Mouse (Mus musculus) lung, embryonic 16.5 days (tissue): ENCODE measurements at regions not wholly inside any gene's neighbourhood (a gene's known extent, or its start where the extent isn't known, plus 50 kb on each side); places are given as distances from the start of the nearest gene placed in this dataset.

Experiments
- ATAC-seq: fragments of 200-750 bp; cut with Nextera tagmentation; 2 replicates; pipeline ENCODE4 v1.8.0; 2017; ENCODE audit warnings: low read depth, mild to moderate bottlenecking, moderate library complexity
- H3K27ac ChIP-seq: fragments of 300-500 bp; sonication (generic); 2 replicates; pipeline ENCODE4 v1.5.1; 2014; ENCODE audit warnings: mild to moderate bottlenecking, control low read depth, low read length
- H3K27me3 ChIP-seq: fragments of 300-500 bp; sonication (generic); 2 replicates; pipeline ENCODE4 v1.6.1; 2014; ENCODE audit warnings: low read depth, low read length, mixed read lengths; ENCODE audit not compliant: control insufficient read depth, insufficient read depth
- H3K36me3 ChIP-seq: fragments of 300-500 bp; sonication (generic); 2 replicates; pipeline ENCODE4 v1.6.1; 2014; ENCODE audit warnings: low read length; ENCODE audit not compliant: control insufficient read depth, insufficient read depth
- H3K4me1 ChIP-seq: fragments of 300-500 bp; sonication (generic); replicated peaks from 2 replicates; pipeline ENCODE4 v1.6.1; 2014; ENCODE audit warnings: low read length, mixed read lengths; ENCODE audit not compliant: control insufficient read depth, insufficient read depth
- H3K4me2 ChIP-seq: fragments of 300-500 bp; sonication (generic); 2 replicates; pipeline ENCODE4 v1.6.1; 2014; ENCODE audit warnings: low read depth, low read length, control low read depth
- H3K4me3 ChIP-seq: fragments of 300-500 bp; sonication (generic); 2 replicates; pipeline ENCODE4 v1.5.1; 2014; ENCODE audit warnings: mild to moderate bottlenecking, low read length, control low read depth
- H3K9ac ChIP-seq: fragments of 300-500 bp; sonication (generic); 2 replicates; pipeline ENCODE4 v1.6.1; 2014; ENCODE audit warnings: low read length, control low read depth
- H3K9me3 ChIP-seq: fragments of 300-500 bp; sonication (generic); 2 replicates; pipeline ENCODE4 v1.6.1; 2016; ENCODE audit warnings: low read length; ENCODE audit not compliant: control insufficient read depth
- WGBS: fragments of 180-500 bp; shearing (Covaris S2); extraction: QIAGEN DNeasy Blood & Tissue Kit; methylation state at CpG from one replicate; pipeline ENCODE4 v1.1.7; 2014; 5-methylcytosine and 5-hydroxymethylcytosine counted together

- H3K4me2 ChIP-seq = no peak overlapping the region
- ATAC-seq = no peak
- no peaks in the 10 kb centered on the region for H3K4me1 ChIP-seq
- H3K9me3 ChIP-seq = no peaks in the 10 kb centered on the region
- 77% methylated on average over 1 of the region's 1 CpGs for WGBS
- no peak overlapping the region for H3K27ac ChIP-seq
- no peaks in the 10 kb centered on the region for H3K27me3 ChIP-seq
- H3K36me3 ChIP-seq = no peaks in the 10 kb centered on the region
- H3K9ac ChIP-seq = no peak overlapping the region
- H3K4me3 ChIP-seq = no peak overlapping the region
Measured at GRCm38 (mm10) chr12:39861797-39862196, 176.0 kb downstream of the Arl4a start.

DNA sequence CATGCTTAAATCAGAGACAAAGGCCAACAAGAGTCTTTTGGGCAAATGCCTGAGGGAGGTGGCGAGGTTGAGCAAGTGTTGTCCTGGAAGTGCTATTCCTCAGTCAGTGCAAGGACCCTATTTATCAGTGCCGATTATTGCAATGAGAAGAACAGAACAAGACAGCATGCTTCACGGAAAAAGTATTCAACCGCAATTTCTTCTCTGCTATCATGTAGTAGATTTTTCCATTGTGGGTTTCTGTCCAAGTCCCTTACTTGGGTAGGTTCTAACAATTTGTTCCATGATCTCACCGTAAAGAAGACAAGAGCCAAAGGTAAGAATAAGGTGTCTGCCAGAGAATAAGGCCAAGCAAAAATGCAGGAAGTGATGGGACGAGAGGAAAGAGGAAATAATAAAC, 186.2 kb downstream of the Arl4a start:
- no peak overlapping the region for H3K27ac ChIP-seq
- no peak for ATAC-seq
- H3K4me1 ChIP-seq = no peaks in the 10 kb centered on the region
- WGBS = 81% methylated on average over 6 of the region's 6 CpGs
- H3K36me3 ChIP-seq = no peaks in the 10 kb centered on the region
- H3K4me3 ChIP-seq = no peak overlapping the region
- H3K9ac ChIP-seq = no peak overlapping the region
- H3K9me3 ChIP-seq = no peaks in the 10 kb centered on the region
- no peak overlapping the region for H3K4me2 ChIP-seq
- H3K27me3 ChIP-seq = no peaks in the 10 kb centered on the region

DNA sequence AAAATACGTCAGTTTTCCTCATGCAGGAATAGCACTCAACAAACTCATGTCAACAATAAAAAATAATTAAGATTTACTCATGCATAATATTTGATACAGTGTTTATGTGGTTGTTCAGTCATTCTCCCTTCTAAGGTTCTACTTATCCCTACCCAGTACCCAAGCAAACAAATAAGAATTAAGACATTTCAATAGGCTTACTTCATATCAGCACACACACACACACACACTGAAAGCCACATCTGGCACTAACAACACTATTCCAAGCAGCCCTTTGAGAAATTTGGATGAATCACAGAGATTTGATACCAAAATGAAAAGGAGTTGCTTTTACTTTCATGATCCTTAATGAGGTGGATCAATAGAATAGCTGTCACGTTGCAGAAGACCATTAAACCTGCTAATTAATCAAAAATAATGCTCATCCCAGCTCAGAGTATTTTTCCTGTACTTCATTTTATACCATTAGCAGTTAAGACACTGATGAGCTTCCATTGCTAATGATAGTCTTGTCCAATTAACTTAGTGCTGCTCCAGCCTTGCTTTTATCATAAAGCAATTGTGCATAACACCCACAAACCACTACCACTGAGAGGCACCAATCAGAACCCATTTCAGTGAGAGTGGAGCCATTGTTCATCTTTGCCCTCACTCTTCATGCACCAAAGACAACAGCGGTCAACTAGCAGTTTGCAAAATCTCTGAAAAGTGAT, 188.3 kb downstream of the Arl4a start:
- Histone ChIP-seq H3K4me2 (no peak overlapping the region), H3K27me3 (no peaks in the 10 kb centered on the region), H3K9me3 (no peaks in the 10 kb centered on the region), H3K27ac (no peak overlapping the region), H3K36me3 (no peaks in the 10 kb centered on the region), H3K9ac (no peak overlapping the region), H3K4me3 (no peak overlapping the region), H3K4me1 (no peaks in the 10 kb centered on the region)
- WGBS = 76% methylated on average over 3 of the region's 3 CpGs
- no peak for ATAC-seq

- H3K4me2 ChIP-seq = no peak overlapping the region
- H3K4me1 ChIP-seq = no peaks in the 10 kb centered on the region
- H3K9ac ChIP-seq = no peak overlapping the region
- no peak overlapping the region for H3K4me3 ChIP-seq
- 90% methylated on average over 2 of the region's 2 CpGs for WGBS
- H3K36me3 ChIP-seq = no peaks in the 10 kb centered on the region
- H3K9me3 ChIP-seq = no peaks in the 10 kb centered on the region
- H3K27me3 ChIP-seq = no peaks in the 10 kb centered on the region
- H3K27ac ChIP-seq = no peak overlapping the region
- ATAC-seq = no peak
Measured at GRCm38 (mm10) chr12:39840615-39841014, 197.2 kb downstream of the Arl4a start.

- Histone ChIP-seq H3K9ac (no peak overlapping the region), H3K4me2 (no peak overlapping the region), H3K36me3 (no peaks in the 10 kb centered on the region), H3K9me3 (no peaks in the 10 kb centered on the region), H3K27me3 (no peaks in the 10 kb centered on the region), H3K4me1 (no peaks in the 10 kb centered on the region), H3K4me3 (no peak overlapping the region), H3K27ac (no peak overlapping the region)
- no peak for ATAC-seq
- 56% methylated on average over 1 of the region's 1 CpGs for WGBS
Measured at GRCm38 (mm10) chr12:39840179-39840578, 197.6 kb downstream of the Arl4a start.

GRCm38 (mm10) chr12:39831079-39831478, 206.7 kb downstream of the Arl4a start:
- Histone ChIP-seq H3K9me3 (no peaks in the 10 kb centered on the region), H3K4me1 (no peaks in the 10 kb centered on the region), H3K27ac (no peak overlapping the region), H3K4me2 (no peak overlapping the region), H3K36me3 (no peaks in the 10 kb centered on the region), H3K9ac (no peak overlapping the region), H3K4me3 (no peak overlapping the region), H3K27me3 (no peaks in the 10 kb centered on the region)
- no peak for ATAC-seq
- WGBS = 84% methylated on average over 7 of the region's 7 CpGs

- Histone ChIP-seq H3K4me1 (no peaks in the 10 kb centered on the region), H3K4me3 (no peak overlapping the region), H3K36me3 (no peaks in the 10 kb centered on the region), H3K9me3 (no peaks in the 10 kb centered on the region), H3K4me2 (no peak overlapping the region), H3K9ac (no peak overlapping the region), H3K27ac (no peak overlapping the region), H3K27me3 (no peaks in the 10 kb centered on the region)
- WGBS = 75% methylated on average over 4 of the region's 4 CpGs
- no peak for ATAC-seq
Measured at GRCm38 (mm10) chr12:39830530-39830929, 207.3 kb downstream of the Arl4a start.

DNA sequence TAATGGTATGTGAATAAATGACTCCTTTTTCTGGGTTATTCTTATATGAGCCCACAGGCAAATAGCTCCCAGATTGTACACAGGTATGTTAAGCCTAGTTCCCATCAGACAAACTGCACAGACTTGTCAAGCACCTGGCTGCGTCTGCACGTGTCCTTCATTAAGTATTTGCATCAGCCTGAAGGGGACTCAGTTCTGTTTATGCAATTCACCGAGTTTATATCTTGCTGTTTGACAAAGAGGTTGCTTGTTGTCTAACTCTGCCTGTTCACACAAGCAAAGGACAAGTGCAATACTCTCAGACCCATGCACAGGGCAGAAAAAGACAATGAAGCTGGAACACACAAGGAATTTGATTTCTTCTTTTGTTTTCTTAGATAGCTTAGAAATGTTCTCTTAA, 215.2 kb downstream of the Arl4a start:
- 48% methylated on average over 3 of the region's 3 CpGs for WGBS
- Histone ChIP-seq H3K9ac (no peak overlapping the region), H3K27ac (no peak overlapping the region), H3K4me1 (no peaks in the 10 kb centered on the region), H3K27me3 (no peaks in the 10 kb centered on the region), H3K36me3 (no peaks in the 10 kb centered on the region), H3K4me3 (no peak overlapping the region), H3K4me2 (no peak overlapping the region), H3K9me3 (no peaks in the 10 kb centered on the region)
- ATAC-seq = no peak

GRCm38 (mm10) chr12:39801536-39801935, 236.3 kb downstream of the Arl4a start:
- H3K4me2 ChIP-seq = no peak overlapping the region
- no peak overlapping the region for H3K9ac ChIP-seq
- no peaks in the 10 kb centered on the region for H3K27me3 ChIP-seq
- no peak for ATAC-seq
- no peaks in the 10 kb centered on the region for H3K9me3 ChIP-seq
- no peak overlapping the region for H3K27ac ChIP-seq
- no peak overlapping the region for H3K4me3 ChIP-seq
- WGBS = 17% methylated on average over 4 of the region's 4 CpGs
- H3K36me3 ChIP-seq = no peaks in the 10 kb centered on the region
- no peaks in the 10 kb centered on the region for H3K4me1 ChIP-seq

GRCm38 (mm10) chr12:39797843-39798242, 240.0 kb downstream of the Arl4a start:
- Histone ChIP-seq H3K4me1 (no peaks in the 10 kb centered on the region), H3K27ac (no peak overlapping the region), H3K4me2 (no peak overlapping the region), H3K36me3 (no peaks in the 10 kb centered on the region), H3K27me3 (no peaks in the 10 kb centered on the region), H3K9ac (no peak overlapping the region), H3K9me3 (no peaks in the 10 kb centered on the region), H3K4me3 (no peak overlapping the region)
- no peak for ATAC-seq
- 95% methylated on average over 2 of the region's 2 CpGs for WGBS
